Mouse (Mus musculus) kidney, embryonic 14.5 days (tissue): Measurements from ENCODE around the gene Plpp7. TPM values are rescaled to one million over a fixed set of nuclear protein-coding genes. Genes with fewer than 3 reads are reported as not detected.

Experiments used
- ATAC-seq: fragments of 200-750 bp; cut with Nextera tagmentation; 2 replicates; pipeline ENCODE4 v1.8.0; 2017; ENCODE audit warnings: moderate number of reproducible peaks, mild to moderate bottlenecking, moderate TSS enrichment, moderate library complexity; ENCODE audit not compliant: low FRiP score, low TSS enrichment
- H3K27ac ChIP-seq: fragments of 300-500 bp; sonication (generic); 2 replicates; pipeline ENCODE4 v1.5.1; 2014; ENCODE audit warnings: low read depth, mild to moderate bottlenecking, low read length, moderate library complexity, mixed read lengths
- H3K27me3 ChIP-seq: fragments of 300-500 bp; sonication (generic); 2 replicates; pipeline ENCODE4 v1.6.1; 2014; ENCODE audit warnings: mild to moderate bottlenecking, low read length; ENCODE audit not compliant: control insufficient read depth, insufficient read depth
- H3K36me3 ChIP-seq: fragments of 300-500 bp; sonication (generic); 2 replicates; pipeline ENCODE4 v1.6.1; 2014; ENCODE audit warnings: low read length, mixed read lengths; ENCODE audit not compliant: control insufficient read depth, insufficient read depth
- H3K4me1 ChIP-seq: fragments of 300-500 bp; sonication (generic); 2 replicates; pipeline ENCODE4 v1.6.1; 2014; ENCODE audit warnings: low read length, mixed read lengths; ENCODE audit not compliant: control insufficient read depth, insufficient read depth
- H3K4me2 ChIP-seq: fragments of 300-500 bp; sonication (generic); replicated peaks from 2 replicates; pipeline ENCODE4 v1.6.1; 2014; ENCODE audit warnings: low read depth, mild to moderate bottlenecking, low read length
- H3K4me3 ChIP-seq: fragments of 300-500 bp; sonication (generic); 2 replicates; pipeline ENCODE4 v1.5.1; 2014; ENCODE audit warnings: mild to moderate bottlenecking, low read length
- H3K9ac ChIP-seq: fragments of 300-500 bp; sonication (generic); 2 replicates; pipeline ENCODE4 v1.6.1; 2014; ENCODE audit warnings: low read depth, mild to moderate bottlenecking, low read length, moderate library complexity
- H3K9me3 ChIP-seq: fragments of 300-500 bp; sonication (generic); 2 replicates; pipeline ENCODE4 v1.6.1; 2016; ENCODE audit warnings: low read length; ENCODE audit not compliant: control insufficient read depth
- WGBS: fragments of 180-500 bp; shearing (Covaris S2); extraction: QIAGEN DNeasy Blood & Tissue Kit; methylation state at CpG from one replicate; pipeline ENCODE4 v1.1.7; 2014; 5-methylcytosine and 5-hydroxymethylcytosine counted together
- polyA plus RNA-seq: library from polyadenylated mRNA; unstranded; fragments of >200 nt; fragmentation: Nextera tagmentation; extraction: Ambion mirVana; gene quantifications from 2 replicates; pipeline ENCODE4 v1.2.1, GENCODE M21; 2014

Plpp7 gene
- polyA plus RNA-seq, 1 experiment from 2014 or later = 4.0 TPM

GRCm38 (mm10) chr2:32104122-32104521 lies 8.8 kb downstream of the Plpp7 start:
- Histone ChIP-seq H3K4me3 (no peak overlapping the region), H3K9me3 (no peaks in the 10 kb centered on the region), H3K4me1 (no peaks in the 10 kb centered on the region), H3K36me3 (no peaks in the 10 kb centered on the region), H3K9ac (no peak overlapping the region), H3K27ac (no peak overlapping the region), H3K4me2 (no peak overlapping the region), H3K27me3 (no peaks in the 10 kb centered on the region)
- no peak for ATAC-seq
- 76% methylated on average over 7 of the region's 7 CpGs for WGBS

- Histone ChIP-seq H3K36me3 (no peaks in the 10 kb centered on the region), H3K9ac (no peak overlapping the region), H3K27me3 (no peaks in the 10 kb centered on the region), H3K27ac (no peak overlapping the region), H3K4me1 (no peaks in the 10 kb centered on the region), H3K4me2 (no peak overlapping the region), H3K9me3 (no peaks in the 10 kb centered on the region), H3K4me3 (no peak overlapping the region)
- WGBS = 45% methylated on average over 16 of the region's 16 CpGs
- no peak for ATAC-seq
These were observed 10.0 kb downstream of the Plpp7 start for GRCm38 (mm10) chr2:32105117-32105913.

GRCm38 (mm10) chr2:32105930-32106329 lies 10.6 kb downstream of the Plpp7 start:
- no peak for ATAC-seq
- Histone ChIP-seq H3K4me3 (no peak overlapping the region), H3K36me3 (no peaks in the 10 kb centered on the region; the same call in 1 of the 2 replicates), H3K27ac (no peak overlapping the region), H3K9ac (no peak overlapping the region), H3K27me3 (no peaks in the 10 kb centered on the region), H3K9me3 (no peaks in the 10 kb centered on the region), H3K4me2 (no peak overlapping the region), H3K4me1 (no peaks in the 10 kb centered on the region)
- 87% methylated on average over 7 of the region's 7 CpGs for WGBS

- no peak for ATAC-seq
- Histone ChIP-seq H3K9me3 (no peaks in the 10 kb centered on the region), H3K27me3 (no peaks in the 10 kb centered on the region), H3K4me3 (no peak overlapping the region), H3K27ac (no peak overlapping the region), H3K9ac (no peak overlapping the region), H3K4me1 (no peaks in the 10 kb centered on the region), H3K4me2 (no peak overlapping the region), H3K36me3 (no peaks in the 10 kb centered on the region; the same call in 1 of the 2 replicates)
- 94% methylated on average over 1 of the region's 1 CpGs for WGBS
These were observed 15.9 kb downstream of the Plpp7 start for GRCm38 (mm10) chr2:32111268-32111667.

- Histone ChIP-seq H3K4me1 (no peaks in the 10 kb centered on the region), H3K4me2 (no peak overlapping the region), H3K4me3 (no peak overlapping the region), H3K27ac (no peak overlapping the region), H3K36me3 (no peaks in the 10 kb centered on the region; the same call in 1 of the 2 replicates), H3K9ac (no peak overlapping the region), H3K27me3 (no peaks in the 10 kb centered on the region), H3K9me3 (peaks cover 2% of the 10 kb centered on the region; the same call in 1 of the 2 replicates)
- 68% methylated on average over 2 of the region's 2 CpGs for WGBS
- ATAC-seq = no peak
These were observed 17.2 kb downstream of the Plpp7 start for GRCm38 (mm10) chr2:32112548-32112947.

GRCm38 (mm10) chr2:32115851-32116268 lies 20.5 kb downstream of the Plpp7 start:
- 87% methylated on average over 4 of the region's 4 CpGs for WGBS
- H3K4me2 ChIP-seq = no peak overlapping the region
- no peak overlapping the region for H3K27ac ChIP-seq
- no peaks in the 10 kb centered on the region for H3K4me1 ChIP-seq
- H3K36me3 ChIP-seq = no peaks in the 10 kb centered on the region; the same call in 1 of the 2 replicates
- H3K9me3 ChIP-seq = peaks cover 2% of the 10 kb centered on the region; the same call in 1 of the 2 replicates
- no peak overlapping the region for H3K4me3 ChIP-seq
- H3K9ac ChIP-seq = no peak overlapping the region
- no peak for ATAC-seq
- no peaks in the 10 kb centered on the region for H3K27me3 ChIP-seq

GRCm38 (mm10) chr2:32119802-32120750 lies 24.7 kb downstream of the Plpp7 start:
- H3K27me3 ChIP-seq = no peaks in the 10 kb centered on the region
- WGBS = 81% methylated on average over 20 of the region's 20 CpGs
- ATAC-seq = no peak
- H3K9ac ChIP-seq = no peak overlapping the region
- H3K9me3 ChIP-seq = peaks cover 2% of the 10 kb centered on the region; the same call in 1 of the 2 replicates
- peaks cover 4% of the 10 kb centered on the region; the same call in 1 of the 2 replicates for H3K4me1 ChIP-seq
- no peak overlapping the region for H3K4me2 ChIP-seq
- H3K36me3 ChIP-seq = no peaks in the 10 kb centered on the region
- no peak overlapping the region for H3K4me3 ChIP-seq
- no peak overlapping the region for H3K27ac ChIP-seq

- H3K36me3 ChIP-seq = no peaks in the 10 kb centered on the region
- no peak overlapping the region for H3K9ac ChIP-seq
- H3K4me3 ChIP-seq = no peak overlapping the region
- H3K27ac ChIP-seq = no peak overlapping the region
- WGBS = 57% methylated on average over 5 of the region's 5 CpGs
- H3K9me3 ChIP-seq = peaks cover 2% of the 10 kb centered on the region; the same call in 1 of the 2 replicates
- ATAC-seq = no peak
- no peaks in the 10 kb centered on the region for H3K27me3 ChIP-seq
- H3K4me2 ChIP-seq = no peak overlapping the region
- peaks cover 4% of the 10 kb centered on the region; the same call in 1 of the 2 replicates for H3K4me1 ChIP-seq
These were observed 25.8 kb downstream of the Plpp7 start for GRCm38 (mm10) chr2:32121150-32121549.
